In the genomic region with DNA sequence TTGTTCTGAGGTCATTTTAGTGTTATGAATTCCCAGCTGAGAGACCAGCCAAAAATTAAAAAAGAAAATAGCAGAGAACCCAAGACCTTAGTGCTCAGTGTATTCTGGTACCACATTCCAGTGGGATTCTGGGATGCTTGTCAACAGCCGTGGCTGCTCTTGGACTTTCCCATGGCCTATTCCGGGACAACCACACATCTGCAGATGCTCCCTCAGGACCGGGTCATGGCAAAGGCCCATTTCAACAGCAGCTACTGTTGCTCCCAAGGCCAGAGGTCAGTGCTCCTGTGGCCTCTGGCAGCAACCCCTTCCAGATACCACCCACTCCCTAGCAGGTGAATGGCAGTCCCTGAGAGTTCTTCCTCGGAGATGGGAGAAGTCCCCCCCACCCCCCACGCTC, we compare ENCODE assay signal across 25 mouse cellular contexts. TPM values are rescaled to one million over a fixed set of nuclear protein-coding genes. Genes with fewer than 3 reads are reported as not detected.
A peak's percentile ranks its signal among the peaks of the same experiment; 100 is the strongest.
DNase-seq lines count a peak whose midpoint lies in the region; ATAC-seq lines count a peak whose summit lies in the region.
"Had no signal": no experiment of that assay in that cellular context is flagged by ENCODE, and none has a peak within 500 bp of the region (broad histone marks: within the 10 kb centered on the region; RNA-seq: fewer than 3 reads in every experiment).

No protein-coding gene starts in this region.

- H3K4me1 ChIP-seq in heart, embryonic 11.5 days (ENCODE audit: control insufficient read depth, insufficient read depth, low read length): 0 out of 2 replicates have a peak, but pooled peaks cover 3% of the 10 kb centered on the region
- peaks cover 11% of the 10 kb centered on the region for H3K4me1 ChIP-seq in heart, embryonic 10.5 days
- H3K4me1 ChIP-seq in liver, embryonic 16.5 days (ENCODE audit: control insufficient read depth, low read depth, low read length): peaks cover 14% of the 10 kb centered on the region

- ATAC-seq in heart, embryonic 11.5 days (replicated peaks; ENCODE audit: insufficient number of reproducible peaks, low FRiP score, low TSS enrichment): no peak
- no peak for ATAC-seq in liver, embryonic 16.5 days (ENCODE audit: low read depth)
- ATAC-seq: activated CD4-positive, CD25-positive, alpha-beta regulatory T cell, adult 4 months; forebrain, embryonic 16.5 days had no signal

- no peak overlapping the region for H3K4me3 ChIP-seq in heart, embryonic 11.5 days (ENCODE audit: low read depth, low read length)
- H3K4me3 ChIP-seq in heart, embryonic 10.5 days: no peak overlapping the region
- H3K4me3 ChIP-seq in liver, embryonic 16.5 days (ENCODE audit: low read depth, low read length): no peak overlapping the region
- H3K4me3 ChIP-seq: embryonic facial prominence, embryonic 12.5 days had no signal

- H3K27me3 ChIP-seq in heart, embryonic 11.5 days (ENCODE audit: control insufficient read depth, insufficient read depth, low read length): no peaks in the 10 kb centered on the region
- no peaks in the 10 kb centered on the region for H3K27me3 ChIP-seq in heart, embryonic 10.5 days (ENCODE audit: insufficient read depth, poor library complexity, severe bottlenecking)
- no peaks in the 10 kb centered on the region for H3K27me3 ChIP-seq in liver, embryonic 16.5 days (ENCODE audit: control insufficient read depth, insufficient read depth, low read depth, low read length)
- H3K27me3 ChIP-seq: embryonic facial prominence, embryonic 12.5 days had no signal

- H3K36me3 ChIP-seq in heart, embryonic 11.5 days (ENCODE audit: control insufficient read depth, insufficient read depth, low read length): no peaks in the 10 kb centered on the region
- no peaks in the 10 kb centered on the region for H3K36me3 ChIP-seq in heart, embryonic 10.5 days
- no peaks in the 10 kb centered on the region for H3K36me3 ChIP-seq in liver, embryonic 16.5 days (ENCODE audit: control insufficient read depth, insufficient read depth)
- H3K36me3 ChIP-seq: embryonic facial prominence, embryonic 12.5 days; G1E had no signal

- H3K9me3 ChIP-seq in heart, embryonic 11.5 days (replicated peaks; ENCODE audit: control insufficient read depth, low read length): no peaks in the 10 kb centered on the region
- H3K9me3 ChIP-seq in heart, embryonic 10.5 days: no peaks in the 10 kb centered on the region
- no peaks in the 10 kb centered on the region for H3K9me3 ChIP-seq in liver, embryonic 16.5 days (replicated peaks; ENCODE audit: control insufficient read depth, low read length)
- H3K9me3 ChIP-seq: embryonic facial prominence, embryonic 12.5 days; G1E had no signal

- WGBS in heart, embryonic 11.5 days (ENCODE audit: insufficient replicate concordance): 64% methylated on average over 5 of the region's 5 CpGs
- whole genome bisulfite sequencing in heart, embryonic 10.5 days: 74% methylated on average over 5 of the region's 5 CpGs
- 66% methylated on average over 5 of the region's 5 CpGs for WGBS in liver, embryonic 16.5 days (ENCODE audit: insufficient replicate concordance)

- no peak overlapping the region for H3K9ac ChIP-seq in heart, embryonic 11.5 days (ENCODE audit: low read depth, low read length)
- H3K9ac ChIP-seq in liver, embryonic 16.5 days (ENCODE audit: low read depth, low read length): no peak overlapping the region
- H3K9ac ChIP-seq: embryonic facial prominence, embryonic 12.5 days; hindbrain, embryonic 14.5 days had no signal

- H3K4me2 ChIP-seq in heart, embryonic 11.5 days: no peak overlapping the region
- peak overlapping the region; percentile 37; the same call in 1 of the 2 replicates for H3K4me2 ChIP-seq in liver, embryonic 16.5 days (ENCODE audit: low read depth, low read length)
- H3K4me2 ChIP-seq: embryonic facial prominence, embryonic 12.5 days; hindbrain, embryonic 14.5 days; midbrain, embryonic 11.5 days had no signal

- H3K27ac ChIP-seq in heart, embryonic 11.5 days (ENCODE audit: low read depth, low read length): no peak overlapping the region
- peak overlapping the region; percentile 33; the same call in 1 of the 2 replicates for H3K27ac ChIP-seq in heart, embryonic 10.5 days
- H3K27ac ChIP-seq in liver, embryonic 16.5 days (ENCODE audit: low read length): 0 out of 2 replicates have a peak overlapping the region, but pooled peaks have one; percentile 4
- H3K27ac ChIP-seq: embryonic facial prominence, embryonic 12.5 days; hindbrain, embryonic 14.5 days; macrophage had no signal

- DNase-seq in heart, adult 11 months: peak; percentile 96
- DNase-seq in gastrocnemius, postnatal 10 days: peak; percentile 20
- no peak for DNase-seq in heart, embryonic 10.5 days (ENCODE audit: low spot score)
- DNase-seq in left cerebral cortex, adult 18-20 months (ENCODE audit: low spot score in 2 of 2): no peak
- DNase-seq in left cerebral cortex, adult 11 months (ENCODE audit: low spot score): no peak
- DNase-seq: adrenal gland, postnatal 10 days; cerebellum, adult 9-11 months; kidney, postnatal 36 days; thymus, postnatal 25 days had no signal

RNA-seq across cellular contexts. Expression of gene Tnp1, which starts 13.7 kb away (rescaled TPM):
- polyA plus RNA-seq in heart, embryonic 11.5 days (2014; fragmentation: Nextera tagmentation; extraction: Ambion mirVana): not detected in 2 replicates
- total RNA-seq in gastrocnemius, postnatal 10 days (2021): not detected
- not detected in 2 replicates for polyA plus RNA-seq in heart, embryonic 10.5 days (2016; fragmentation: Nextera tagmentation; extraction: Ambion mirVana)
- polyA plus RNA-seq in liver, embryonic 16.5 days (2015; fragmentation: Nextera tagmentation; extraction: Ambion mirVana): not detected in 2 replicates
- not detected for total RNA-seq in left cerebral cortex, adult 18-20 months (2021)
- total RNA-seq: adrenal gland, postnatal 10 days; G1E; left cerebral cortex, postnatal 10 days had no signal
- polyA plus RNA-seq: activated CD4-positive, CD25-positive, alpha-beta regulatory T cell, adult 4 months; cortical plate, adult 2 months; embryonic facial prominence, embryonic 12.5 days; forebrain, embryonic 16.5 days; G1E; heart, embryonic 16.5 days; hindbrain, embryonic 14.5 days; intestine, embryonic 14.5 days; kidney, embryonic 14.5 days; limb, embryonic 14.5 days; lung, embryonic 16.5 days; macrophage; midbrain, embryonic 11.5 days had no signal

Comparison
In these comparisons a context has a peak if more than half of its experiments do, and no peak if none do; other contexts are left out.
1. DNase-seq: peak in heart, adult 11 months (single experiment) and gastrocnemius, postnatal 10 days (single experiment); none in heart, embryonic 10.5 days (single experiment), left cerebral cortex, adult 18-20 months (0 of 2) and left cerebral cortex, adult 11 months (single experiment).